Mouse (Mus musculus): ENCODE measurements around the gene Tmem150c.

The Tmem150c gene

DNA sequence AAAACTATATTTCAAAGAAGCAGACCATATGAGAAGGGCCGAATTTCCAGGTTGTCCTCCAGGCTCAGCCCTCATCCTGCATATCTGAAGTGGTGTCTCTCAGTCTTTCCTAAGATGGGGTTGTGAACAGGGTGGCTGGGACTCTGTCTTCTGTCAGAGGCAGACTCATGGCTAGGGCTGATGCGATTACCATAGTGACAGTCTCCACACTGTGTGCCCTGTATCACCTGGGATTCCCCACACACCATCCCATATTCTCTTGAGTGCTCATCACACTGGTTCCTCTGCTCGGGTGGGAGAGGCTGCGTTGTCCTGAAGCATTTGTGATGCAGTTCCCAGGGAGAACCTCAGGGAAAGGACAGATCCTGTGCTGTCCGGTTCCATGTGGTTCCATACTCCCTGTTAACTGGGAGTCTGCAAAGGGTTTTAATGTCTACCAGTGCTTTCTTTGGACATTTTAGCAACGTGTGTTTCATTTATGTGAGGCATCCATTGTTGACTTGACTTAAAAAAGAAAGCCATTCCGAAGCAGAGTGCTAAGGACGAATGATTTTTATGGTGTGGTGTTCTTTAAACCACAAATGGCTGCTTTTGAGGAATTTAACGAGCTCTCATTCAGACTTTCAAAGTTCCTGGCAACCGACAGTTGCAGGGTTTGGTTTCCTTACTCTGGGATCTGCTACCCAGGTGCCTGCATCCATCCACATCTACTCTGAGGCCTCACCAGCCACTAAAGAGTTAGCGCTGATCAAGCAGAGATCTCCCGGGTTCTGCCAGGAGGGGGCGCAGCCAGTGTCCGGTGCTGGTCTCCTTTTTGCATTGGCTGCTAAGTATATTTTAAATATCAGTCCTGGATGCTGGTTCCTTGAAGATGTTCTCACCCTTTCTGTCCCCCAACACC lies 7.2 kb upstream of the Tmem150c start:
- peak; percentile 51 for DNase-seq

DNA sequence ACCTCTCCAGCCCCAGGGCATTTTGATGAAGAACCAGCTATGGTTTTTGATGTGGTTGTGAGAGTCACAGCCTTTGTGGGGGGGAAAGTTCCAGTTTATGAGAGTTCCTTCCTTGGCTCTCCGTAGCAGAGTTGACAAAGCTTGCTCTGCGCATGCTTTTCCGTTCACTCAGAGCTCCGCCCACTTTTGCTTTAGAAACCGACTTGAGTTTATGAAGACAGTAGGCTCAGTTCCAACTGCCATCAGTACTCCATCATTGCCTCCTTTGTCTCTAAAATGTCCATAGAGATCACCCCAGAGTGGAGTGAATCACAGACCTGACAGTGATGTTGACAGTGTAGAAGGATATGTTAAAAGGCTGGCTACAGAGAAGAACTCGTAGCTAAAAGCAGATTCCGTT lies 3.8 kb upstream of the Tmem150c start:
- DNase-seq: no peak

- DNase-seq: no peak
These were observed 3.2 kb upstream of the Tmem150c start for GRCm38 (mm10) chr5:100162857-100163256.

GRCm38 (mm10) chr5:100162053-100162452 lies 2.4 kb upstream of the Tmem150c start:
- no peak for DNase-seq

DNA sequence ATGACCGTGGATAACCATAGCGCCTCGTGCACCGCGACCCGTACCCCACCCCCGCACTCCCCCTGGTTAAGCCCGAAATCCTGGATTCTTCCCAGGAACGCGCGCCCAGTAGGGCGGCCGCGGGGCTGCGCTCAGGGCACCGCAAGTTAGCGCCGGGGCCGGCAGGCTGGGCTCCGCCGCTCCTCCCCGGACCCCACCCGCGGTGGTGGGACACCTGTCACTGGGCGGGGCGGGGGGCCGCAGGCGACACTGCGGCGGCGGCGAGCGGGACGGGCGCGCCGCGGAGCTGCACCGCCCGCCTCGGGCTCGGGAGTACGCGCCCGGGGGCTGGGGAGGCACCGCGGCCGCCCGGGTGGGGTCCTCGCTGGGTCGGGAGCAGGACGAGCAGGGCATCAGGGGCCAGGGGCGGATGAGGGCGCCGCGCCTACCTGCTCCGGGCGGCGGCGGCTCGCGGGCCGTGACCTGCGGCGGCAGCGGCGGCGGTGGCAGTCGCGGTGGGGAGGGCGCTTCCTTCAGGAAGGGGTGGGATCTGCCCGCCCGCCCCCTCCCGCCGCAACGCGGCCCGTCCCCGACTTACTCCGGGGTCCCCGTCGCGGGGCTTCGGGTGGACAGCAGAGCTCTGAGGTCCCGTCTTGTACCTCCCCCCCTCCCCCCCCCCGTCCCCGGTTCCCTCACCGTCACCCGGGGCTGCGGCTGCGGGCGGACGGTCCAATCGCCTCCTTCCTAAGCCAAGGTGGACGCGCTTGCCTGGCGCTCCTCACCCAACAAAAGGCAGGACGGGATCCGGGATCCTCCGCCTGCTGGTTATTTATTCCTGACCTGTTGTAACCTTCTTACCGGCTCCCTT lies 594 bp downstream of the Tmem150c start:
- peak; percentile 10 for DNase-seq

DNA sequence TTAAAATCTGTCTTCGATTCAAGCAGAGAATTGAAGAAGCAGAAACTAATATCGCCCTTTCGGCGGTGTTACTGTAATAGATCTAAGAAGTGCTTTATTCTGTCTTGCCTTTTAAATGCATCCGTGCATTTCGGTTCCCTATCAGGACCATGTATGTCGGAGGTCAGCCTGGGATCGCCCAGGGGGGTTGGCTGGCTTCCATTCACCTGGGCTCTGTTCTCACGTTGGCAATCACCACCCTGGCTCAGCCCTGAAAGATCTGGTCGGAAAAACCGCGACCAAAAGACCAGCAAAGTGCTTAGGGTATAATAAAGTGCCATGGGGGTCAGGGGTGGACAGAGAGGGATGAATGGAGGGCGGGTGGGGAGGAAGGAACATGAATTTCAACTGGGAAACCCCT lies 1.3 kb downstream of the Tmem150c start:
- no peak for DNase-seq

DNA sequence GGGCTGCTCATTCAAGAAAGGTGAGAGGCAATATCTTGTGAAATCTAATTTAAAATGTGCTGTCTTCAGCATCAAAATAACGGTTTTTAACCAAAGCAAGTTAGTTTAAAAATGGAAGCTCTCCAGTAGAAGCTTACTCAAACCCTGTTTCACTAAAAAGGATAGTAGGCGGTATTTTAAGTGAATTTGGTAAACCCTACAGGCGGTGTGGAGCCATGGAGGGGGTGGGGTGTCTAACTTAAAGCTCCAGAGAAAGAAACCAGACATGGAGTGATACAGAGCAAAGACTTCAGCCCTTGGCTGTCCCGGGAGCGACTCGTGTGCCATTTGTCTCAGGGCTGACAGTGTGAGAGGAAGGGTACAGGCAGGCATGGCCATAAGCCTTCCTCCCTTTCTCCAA lies 4.0 kb downstream of the Tmem150c start:
- no peak for DNase-seq

DNA sequence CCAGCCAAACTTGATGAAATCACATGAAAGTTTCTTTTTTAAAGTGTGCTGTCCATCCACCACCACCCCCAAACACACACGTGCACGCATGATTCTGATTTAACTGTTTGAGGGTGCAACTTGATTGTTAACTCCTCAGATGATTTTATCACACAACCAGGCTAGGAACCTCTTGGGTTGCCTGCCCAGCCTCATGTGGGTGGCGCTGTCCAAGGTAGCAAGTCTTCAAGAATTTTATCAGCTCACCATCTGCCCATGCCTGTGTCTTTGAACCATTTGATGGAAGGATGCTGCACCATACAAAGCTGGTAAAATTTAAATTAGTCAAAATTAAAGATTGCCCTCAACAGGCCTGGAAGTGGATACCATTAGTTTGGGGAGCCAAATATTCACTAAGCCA lies 9.6 kb downstream of the Tmem150c start:
- DNase-seq: no peak

GRCm38 (mm10) chr5:100144836-100145235 lies 14.8 kb downstream of the Tmem150c start:
- DNase-seq: no peak

- DNase-seq: no peak
These were observed 32.3 kb downstream of the Tmem150c start for GRCm38 (mm10) chr5:100127283-100127682.

- no peak for DNase-seq
These were observed 34.0 kb downstream of the Tmem150c start for GRCm38 (mm10) chr5:100125409-100126123.

DNA sequence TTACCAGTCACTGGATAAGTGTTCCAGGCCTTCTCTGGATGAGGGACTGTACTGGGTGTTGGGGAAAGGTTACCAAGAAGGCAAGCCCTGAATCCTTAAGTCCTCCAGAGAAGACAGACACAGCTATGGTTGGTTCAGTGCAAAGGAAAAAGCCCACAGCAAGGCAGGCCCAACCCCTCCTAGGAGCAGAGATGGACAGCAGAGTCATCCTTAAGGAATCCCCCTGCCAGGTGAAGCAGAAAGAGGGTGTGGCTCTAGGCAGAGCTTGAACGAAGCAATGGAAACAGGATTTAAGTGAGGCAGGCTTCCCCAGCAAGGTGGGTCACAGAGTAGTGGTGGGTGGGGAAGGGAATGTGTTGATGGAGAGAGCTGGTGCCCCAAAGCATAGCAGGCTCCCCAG lies 35.1 kb downstream of the Tmem150c start:
- no peak for DNase-seq

DNA sequence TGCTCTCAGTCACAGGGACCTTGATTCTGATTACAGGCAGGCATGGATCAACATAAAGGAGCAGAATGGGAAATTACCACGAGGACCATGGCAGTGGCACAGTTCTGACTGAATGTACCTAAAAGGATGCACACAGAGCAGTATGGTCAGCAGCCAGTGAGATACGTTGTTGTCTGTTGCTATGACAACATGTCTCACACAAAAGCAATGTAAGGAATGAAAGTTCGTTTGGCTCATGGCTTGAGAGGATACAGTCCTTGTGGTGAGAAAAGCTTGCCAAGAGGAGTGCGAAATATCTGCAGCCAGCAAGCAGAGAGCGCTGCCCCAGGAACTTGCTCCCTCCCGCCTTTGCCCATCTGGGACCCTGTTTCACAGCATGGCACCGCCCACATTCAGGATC lies 36.3 kb downstream of the Tmem150c start:
- no peak for DNase-seq

DNA sequence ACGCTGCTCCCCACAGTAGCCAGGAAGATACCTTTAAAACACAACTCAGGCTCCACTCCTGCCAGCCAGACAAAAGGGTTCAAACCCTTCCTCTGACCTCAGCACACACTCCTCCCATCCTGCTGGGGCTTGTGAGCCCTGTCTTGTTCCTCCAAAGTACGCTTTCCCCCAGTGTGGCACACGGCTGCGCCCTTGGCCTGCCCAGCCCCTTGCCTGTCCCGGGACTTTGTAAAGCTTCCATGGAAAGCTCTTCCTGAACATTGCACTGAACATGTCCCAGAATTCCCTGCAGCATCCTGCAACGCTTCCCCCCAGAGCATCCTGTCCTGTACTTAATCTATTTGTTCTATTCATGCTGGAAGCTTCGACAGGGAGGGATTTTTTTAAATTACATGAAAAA lies 38.4 kb downstream of the Tmem150c start:
- DNase-seq: no peak

DNA sequence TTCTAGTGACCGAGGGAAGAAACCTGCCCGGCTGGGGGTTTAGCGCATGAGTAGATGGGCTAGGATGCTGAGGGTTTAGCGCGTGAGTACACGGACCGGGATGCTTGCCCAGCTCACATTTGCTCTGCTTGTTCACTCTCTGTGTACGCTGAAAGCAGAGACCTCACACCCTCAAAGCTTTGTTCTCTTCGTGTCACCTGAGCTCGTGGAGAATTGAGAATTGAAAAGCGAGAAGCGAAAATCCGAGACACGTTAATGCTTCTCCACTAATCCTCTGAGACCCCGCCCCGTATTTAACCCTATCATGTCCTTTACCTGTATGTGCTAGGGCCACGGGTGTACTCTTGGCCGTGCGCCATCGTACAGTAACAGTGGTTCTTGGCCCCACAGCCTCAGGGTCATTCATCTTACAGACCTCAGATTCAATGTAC lies 38.9 kb downstream of the Tmem150c start:
- no peak for DNase-seq

DNA sequence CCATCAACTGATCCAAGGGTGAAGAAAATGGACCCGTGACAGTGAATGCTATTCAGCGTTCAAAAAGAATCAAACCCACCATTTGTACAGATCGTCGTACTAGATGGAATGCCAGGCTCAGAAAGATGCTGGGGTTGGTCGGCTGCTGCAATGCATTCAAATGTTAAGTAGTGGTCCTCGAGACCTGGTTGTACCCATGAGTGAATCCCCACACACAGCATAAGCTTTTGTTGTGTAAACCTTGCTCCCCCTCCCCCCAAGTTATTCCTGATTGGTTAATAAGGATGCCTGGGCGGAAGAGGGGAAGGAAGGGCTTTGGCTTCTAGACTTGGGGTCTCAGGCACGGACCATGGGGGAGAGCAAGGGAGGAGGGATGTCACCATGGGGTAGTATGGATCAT lies 40.3 kb downstream of the Tmem150c start:
- DNase-seq: no peak

- DNase-seq: no peak
These were observed 46.2 kb downstream of the Tmem150c start for GRCm38 (mm10) chr5:100113403-100113802.

DNA sequence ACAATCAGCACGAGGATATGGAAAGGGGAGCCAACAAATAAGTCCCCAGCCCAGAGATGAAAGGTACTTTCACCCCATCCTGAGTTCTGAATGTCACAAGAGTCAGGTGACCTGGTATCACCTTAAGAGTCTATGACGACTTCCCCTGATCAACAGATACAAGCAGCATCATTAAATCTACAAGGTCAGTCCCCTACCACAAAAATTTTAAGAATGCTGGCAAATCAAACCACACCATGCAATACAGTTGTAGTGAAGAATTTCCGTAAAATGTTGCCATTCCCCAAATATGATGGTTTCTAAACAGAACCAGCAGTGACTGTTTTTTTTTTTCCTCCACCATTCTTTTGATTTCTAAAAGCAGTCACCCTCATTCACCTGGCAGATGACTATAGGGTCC lies 49.0 kb downstream of the Tmem150c start:
- no peak for DNase-seq

DNA sequence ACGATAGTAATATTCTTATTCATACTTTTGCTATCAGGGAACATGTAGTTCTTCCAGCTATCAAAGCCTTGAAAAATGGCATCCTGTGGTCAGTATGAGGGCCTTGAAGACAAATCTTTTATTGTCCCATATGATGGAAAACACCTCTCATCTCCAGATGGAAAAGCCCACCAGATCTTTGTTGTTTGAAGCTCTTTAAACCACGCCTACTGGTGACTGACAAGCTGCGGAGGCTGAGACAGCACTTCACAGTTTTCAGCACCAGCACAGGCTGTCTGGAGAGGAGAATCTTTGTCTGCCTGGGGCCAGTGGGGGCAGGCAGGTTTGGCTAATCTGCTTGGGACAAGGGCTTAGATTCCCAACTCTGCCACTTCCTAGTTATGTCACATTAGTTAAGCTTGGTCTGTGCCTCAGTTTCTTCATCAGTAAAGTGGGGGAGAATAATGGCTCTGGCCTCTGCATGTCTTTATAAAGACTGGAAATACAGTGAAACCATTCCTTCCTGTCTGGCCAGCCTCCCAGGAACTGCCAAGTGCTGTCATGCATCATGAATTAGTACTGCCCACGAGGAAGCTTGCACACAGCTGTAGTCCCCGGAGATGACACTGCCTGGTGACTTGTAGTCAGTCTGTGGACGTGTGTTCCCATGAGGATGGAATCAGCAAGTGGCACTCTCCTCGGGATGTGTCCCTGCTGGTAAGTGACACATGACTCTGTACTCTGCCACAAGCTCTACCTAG lies 49.9 kb downstream of the Tmem150c start:
- DNase-seq: no peak

GRCm38 (mm10) chr5:100108866-100109265 lies 50.7 kb downstream of the Tmem150c start:
- DNase-seq: no peak

DNA sequence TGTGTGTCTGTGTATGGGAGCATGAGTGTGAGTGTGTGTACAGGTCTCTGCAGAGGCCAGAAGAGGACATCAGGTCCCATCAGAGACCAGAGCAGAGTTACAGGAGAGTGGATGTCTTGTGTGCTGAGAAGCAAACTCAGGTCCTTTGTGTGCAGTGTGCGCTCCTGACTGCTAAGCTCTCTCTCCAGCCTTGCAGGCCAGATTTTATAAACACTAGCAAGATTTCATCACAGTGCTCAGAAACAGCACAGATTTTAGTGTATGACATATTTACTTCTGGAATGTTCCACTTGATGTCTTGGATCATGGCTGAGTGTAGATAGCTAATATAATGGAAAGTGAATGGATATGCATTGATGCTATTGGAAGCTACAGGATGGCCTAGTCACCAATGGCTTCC lies 57.2 kb downstream of the Tmem150c start:
- DNase-seq: no peak

GRCm38 (mm10) chr5:100097967-100098366 lies 61.6 kb downstream of the Tmem150c start:
- no peak for DNase-seq

GRCm38 (mm10) chr5:100096955-100097354 lies 62.7 kb downstream of the Tmem150c start:
- DNase-seq: no peak

Measured in liver (tissue).